Mouse (Mus musculus): ENCODE results near the gene Cldn3. TPM values are rescaled to one million over a fixed set of nuclear protein-coding genes. Genes with fewer than 3 reads are reported as not detected.
A peak's percentile ranks its signal among the peaks of the same experiment; 100 is the strongest.

The Cldn3 gene
- total and polyA plus RNA-seq, 2 experiments from 2014 or later, result 2.2 to 3.0 TPM

- ATAC-seq (ENCODE audit: low FRiP score), result peak; percentile 86
- under 1% methylated on average over 33 of the region's 37 CpGs for WGBS
Observed at GRCm38 (mm10) chr5:135009590-135010319, 23.7 kb downstream of the Cldn3 start.

GRCm38 (mm10) chr5:135010320-135010709 lies 24.3 kb downstream of the Cldn3 start:
- no peaks in the 10 kb centered on the region for H3K27me3 ChIP-seq (ENCODE audit: insufficient read depth, low read length)
- peak overlapping the region; percentile 83; the same call in 1 of the 2 replicates for H3K9ac ChIP-seq (replicated peaks; ENCODE audit: low read length, poor library complexity, severe bottlenecking)
- 51% methylated on average over 7 of the region's 7 CpGs for WGBS
- DNase-seq (ENCODE audit: low spot score) (no peak), ATAC-seq (ENCODE audit: low FRiP score) (no peak)
- peak overlapping the region; percentile 98 for H3K27ac ChIP-seq (ENCODE audit: low read depth, low read length)
- H3K4me1 ChIP-seq (ENCODE audit: insufficient read depth, low read length), result peaks cover 9% of the 10 kb centered on the region; the same call in 1 of the 2 replicates
- no peak for TF ChIP-seq CTCF (IDR thresholded peaks at IDR 0.05)
- H3K4me3 ChIP-seq (ENCODE audit: low read depth, low read length), result peak overlapping the region; percentile 54
- peaks cover 2% of the 10 kb centered on the region; the same call in 1 of the 2 replicates for H3K36me3 ChIP-seq (ENCODE audit: insufficient read depth, low read length)
- H3K9me3 ChIP-seq (ENCODE audit: low read length), result no peaks in the 10 kb centered on the region
- H3K4me2 ChIP-seq (ENCODE audit: low read depth, low read length, poor library complexity, severe bottlenecking), result peak overlapping the region; percentile 76

More at GRCm38 (mm10) chr5:135009590-135010319, 23.7 kb downstream of the Cldn3 start:
- no peak for DNase-seq (ENCODE audit: low spot score)
- no peaks in the 10 kb centered on the region for H3K27me3 ChIP-seq (ENCODE audit: insufficient read depth, low read length)
- no peaks in the 10 kb centered on the region for H3K9me3 ChIP-seq (ENCODE audit: low read length)
- peak overlapping the region; percentile 76 for H3K4me2 ChIP-seq (ENCODE audit: low read depth, low read length, poor library complexity, severe bottlenecking)
- H3K27ac ChIP-seq (ENCODE audit: low read depth, low read length), result peak overlapping the region; percentile 98
- peaks cover 2% of the 10 kb centered on the region; the same call in 1 of the 2 replicates for H3K36me3 ChIP-seq (ENCODE audit: insufficient read depth, low read length)
- peak overlapping the region; percentile 83 for H3K9ac ChIP-seq (replicated peaks; ENCODE audit: low read length, poor library complexity, severe bottlenecking)
- no peak for TF ChIP-seq CTCF (IDR thresholded peaks at IDR 0.05)
- H3K4me3 ChIP-seq (ENCODE audit: low read depth, low read length), result peak overlapping the region; percentile 54
- peaks cover 9% of the 10 kb centered on the region; the same call in 1 of the 2 replicates for H3K4me1 ChIP-seq (ENCODE audit: insufficient read depth, low read length)

- no peak overlapping the region for H3K9ac ChIP-seq (replicated peaks; ENCODE audit: low read length, poor library complexity, severe bottlenecking)
- H3K27ac ChIP-seq (ENCODE audit: low read depth, low read length), result no peak overlapping the region
- peaks cover 9% of the 10 kb centered on the region; the same call in 1 of the 2 replicates for H3K4me1 ChIP-seq (ENCODE audit: insufficient read depth, low read length)
- peaks cover 2% of the 10 kb centered on the region; the same call in 1 of the 2 replicates for H3K36me3 ChIP-seq (ENCODE audit: insufficient read depth, low read length)
- no peaks in the 10 kb centered on the region for H3K9me3 ChIP-seq (ENCODE audit: low read length)
- DNase-seq (ENCODE audit: low spot score), result no peak
- no peak for ATAC-seq (ENCODE audit: low FRiP score)
- H3K27me3 ChIP-seq (ENCODE audit: insufficient read depth, low read length), result no peaks in the 10 kb centered on the region
- no peak overlapping the region for H3K4me3 ChIP-seq (ENCODE audit: low read depth, low read length)
- no peak for TF ChIP-seq CTCF (IDR thresholded peaks at IDR 0.05)
- no peak overlapping the region; the same call in 1 of the 2 replicates for H3K4me2 ChIP-seq (ENCODE audit: low read depth, low read length, poor library complexity, severe bottlenecking)
- WGBS, result 70% methylated on average over 25 of the region's 25 CpGs
Observed at GRCm38 (mm10) chr5:135010841-135011743, 25.1 kb downstream of the Cldn3 start.

DNA sequence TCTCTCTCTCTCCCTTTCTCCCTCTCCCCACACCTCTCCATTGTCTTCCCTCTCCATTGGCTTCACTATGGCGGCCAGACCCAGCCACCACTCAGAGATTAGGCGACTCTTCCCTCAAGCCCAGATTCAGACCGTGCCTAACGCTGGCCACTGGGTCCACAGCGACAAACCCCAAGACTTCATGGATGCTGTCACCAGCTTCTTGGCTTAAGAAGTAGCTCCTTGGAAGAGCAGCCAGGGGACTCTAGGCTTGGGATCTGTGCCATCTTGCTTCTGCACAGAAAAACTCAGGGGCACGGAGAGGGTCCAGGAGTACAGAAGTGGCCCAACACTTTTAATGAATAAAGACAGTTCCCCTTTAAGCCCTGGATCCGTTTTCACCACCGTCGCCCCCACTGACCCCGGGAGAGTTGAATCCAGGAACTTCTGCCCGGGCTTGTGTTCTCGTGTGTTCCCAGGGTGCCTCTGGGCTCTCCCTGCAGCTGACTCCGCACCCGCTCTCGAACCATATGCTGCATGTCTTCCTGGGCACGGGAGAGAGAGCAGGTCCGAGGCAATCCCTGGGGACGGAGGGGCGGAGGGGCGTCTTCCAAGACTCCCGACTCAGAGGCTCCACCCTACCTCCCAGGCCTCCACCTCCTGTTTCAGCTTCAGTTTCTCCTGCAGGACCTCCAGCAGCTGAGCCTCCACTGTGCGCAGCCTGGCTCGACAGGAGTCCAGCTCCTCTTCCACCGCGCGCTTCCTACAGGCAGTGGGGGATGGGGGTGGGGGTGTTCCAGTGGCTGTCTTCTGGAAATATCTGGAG lies 26.0 kb downstream of the Cldn3 start:
- no peak overlapping the region for H3K4me3 ChIP-seq (ENCODE audit: low read depth, low read length)
- TF ChIP-seq CTCF (IDR thresholded peaks at IDR 0.05), result no peak
- peaks cover 2% of the 10 kb centered on the region; the same call in 1 of the 2 replicates for H3K36me3 ChIP-seq (ENCODE audit: insufficient read depth, low read length)
- DNase-seq (ENCODE audit: low spot score) (peak; percentile 19), ATAC-seq (ENCODE audit: low FRiP score) (no peak)
- 29% methylated on average over 26 of the region's 26 CpGs for WGBS
- H3K4me2 ChIP-seq (ENCODE audit: low read depth, low read length, poor library complexity, severe bottlenecking), result peak overlapping the region; percentile 28
- H3K27ac ChIP-seq (ENCODE audit: low read depth, low read length), result no peak overlapping the region
- H3K9ac ChIP-seq (replicated peaks; ENCODE audit: low read length, poor library complexity, severe bottlenecking), result 0 out of 2 replicates have a peak overlapping the region, but pooled peaks have one; percentile 24
- H3K27me3 ChIP-seq (ENCODE audit: insufficient read depth, low read length), result no peaks in the 10 kb centered on the region
- H3K9me3 ChIP-seq (ENCODE audit: low read length), result no peaks in the 10 kb centered on the region
- peaks cover 9% of the 10 kb centered on the region; the same call in 1 of the 2 replicates for H3K4me1 ChIP-seq (ENCODE audit: insufficient read depth, low read length)
